Mouse (Mus musculus) adrenal gland, adult 18-20 months (tissue): ENCODE results near the gene Trex1. TPM values are rescaled to one million over a fixed set of nuclear protein-coding genes. Genes with fewer than 3 reads are reported as not detected.

ENCODE experiments used
- DNase-seq, 2 experiments: peaks; one replicate each; pipeline ENCODE4 v3.0.0; 2021 to 2022; ENCODE audit warnings: low spot score in 2 of 2
- total RNA-seq, 2 experiments: library from RNA; stranded (reverse); gene quantifications; 1 replicate in 1 of 2; 2 replicates in 1 of 2; pipeline ENCODE4 v1.2.3; 2021

The Trex1 gene
- total RNA-seq, 2 experiments from 2014 or later, result 15.8 to 21.6 TPM

GRCm38 (mm10) chr9:109052490-109053260, 6.9 kb downstream of the Trex1 start:
- no peak for DNase-seq

GRCm38 (mm10) chr9:109051651-109052489, 7.7 kb downstream of the Trex1 start:
- no peak for DNase-seq

GRCm38 (mm10) chr9:109051011-109051501, 8.5 kb downstream of the Trex1 start:
- no peak for DNase-seq

GRCm38 (mm10) chr9:109050674-109050997, 8.9 kb downstream of the Trex1 start:
- no peak for DNase-seq

- DNase-seq, result no peak
Measured at GRCm38 (mm10) chr9:109049996-109050673, 9.4 kb downstream of the Trex1 start.

- DNase-seq, result no peak
Measured at GRCm38 (mm10) chr9:109049316-109049715, 10.2 kb downstream of the Trex1 start.

- DNase-seq, result peak; percentile 56 to 59
Measured at GRCm38 (mm10) chr9:109046306-109046705, 13.2 kb downstream of the Trex1 start.

- no peak for DNase-seq
Measured at GRCm38 (mm10) chr9:109041351-109041750, 18.2 kb downstream of the Trex1 start.

GRCm38 (mm10) chr9:109040906-109041305, 18.6 kb downstream of the Trex1 start:
- DNase-seq, result no peak

GRCm38 (mm10) chr9:109040216-109040615, 19.3 kb downstream of the Trex1 start:
- no peak for DNase-seq

- no peak for DNase-seq
Measured at GRCm38 (mm10) chr9:109039681-109040080, 19.9 kb downstream of the Trex1 start.

- DNase-seq, result peak; percentile 46 to 53
Measured at GRCm38 (mm10) chr9:109038901-109039364, 20.6 kb downstream of the Trex1 start.

GRCm38 (mm10) chr9:109038086-109038895, 21.2 kb downstream of the Trex1 start, which contains the start of gene Shisa5:
TSS of gene Shisa5 (plus strand) at chr9:109038565.
- DNase-seq, result peak; percentile 81 to 89

GRCm38 (mm10) chr9:109032435-109032834, 27.1 kb downstream of the Trex1 start:
- no peak for DNase-seq

- no peak for DNase-seq
Measured at GRCm38 (mm10) chr9:109031686-109032085, 27.8 kb downstream of the Trex1 start.

GRCm38 (mm10) chr9:109031001-109031400, 28.5 kb downstream of the Trex1 start:
- no peak for DNase-seq

- no peak for DNase-seq
Measured at GRCm38 (mm10) chr9:109030312-109030711, 29.2 kb downstream of the Trex1 start.

GRCm38 (mm10) chr9:109028919-109029318, 30.6 kb downstream of the Trex1 start:
- DNase-seq, result no peak

- DNase-seq, result no peak
Measured at GRCm38 (mm10) chr9:109028421-109028820, 31.1 kb downstream of the Trex1 start.

GRCm38 (mm10) chr9:109027521-109027920, 32.0 kb downstream of the Trex1 start:
- no peak for DNase-seq
